Mouse (Mus musculus) lung, postnatal 0 days (tissue): ENCODE results near the gene Hnrnpa0. TPM values are rescaled to one million over a fixed set of nuclear protein-coding genes. Genes with fewer than 3 reads are reported as not detected.

ENCODE experiments used
- ATAC-seq: fragments of 200-750 bp; cut with Nextera tagmentation; 2 replicates; pipeline ENCODE4 v1.8.0; 2017; ENCODE audit warnings: moderate library complexity
- DNase-seq: peaks from one replicate; pipeline ENCODE4 v3.0.0-alpha.2; 2016; ENCODE audit warnings: low spot score
- H3K27ac ChIP-seq: fragments of 300-500 bp; sonication (generic); 2 replicates; pipeline ENCODE4 v1.5.1; 2014; ENCODE audit warnings: antibody characterized with exemption, mild to moderate bottlenecking, low read length, mixed read lengths
- H3K27me3 ChIP-seq: fragments of 300-500 bp; sonication (generic); replicated peaks from 2 replicates; pipeline ENCODE4 v1.6.1; 2014; ENCODE audit warnings: low read length, mixed read lengths; ENCODE audit not compliant: insufficient read depth
- H3K36me3 ChIP-seq: fragments of 300-500 bp; sonication (generic); 2 replicates; pipeline ENCODE4 v1.6.1; 2014; ENCODE audit warnings: low read length, mixed read lengths; ENCODE audit not compliant: insufficient read depth
- H3K4me1 ChIP-seq: fragments of 300-500 bp; sonication (generic); 2 replicates; pipeline ENCODE4 v1.6.1; 2014; ENCODE audit warnings: antibody characterized with exemption, low read depth, low read length, mixed read lengths; ENCODE audit not compliant: insufficient read depth
- H3K4me2 ChIP-seq: fragments of 300-500 bp; sonication (generic); replicated peaks from 2 replicates; pipeline ENCODE4 v1.6.1; 2014; ENCODE audit warnings: low read depth, mild to moderate bottlenecking, low read length, moderate library complexity, mixed read lengths
- H3K4me3 ChIP-seq: fragments of 300-500 bp; sonication (generic); 2 replicates; pipeline ENCODE4 v1.5.1; 2014; ENCODE audit warnings: low read depth, low read length
- H3K9ac ChIP-seq: fragments of 300-500 bp; sonication (generic); replicated peaks from 2 replicates; pipeline ENCODE4 v1.6.1; 2014; ENCODE audit warnings: low read depth, mild to moderate bottlenecking
- H3K9me3 ChIP-seq: fragments of 300-500 bp; sonication (generic); 2 replicates; pipeline ENCODE4 v1.6.1; 2016; ENCODE audit warnings: low read length, mixed read lengths
- CTCF ChIP-seq: IDR thresholded peaks from 2 replicates; pipeline ENCODE4 v1.5.1; 2016; ENCODE audit warnings: antibody characterized with exemption, mild to moderate bottlenecking
- EP300 ChIP-seq: IDR thresholded peaks from 2 replicates; pipeline ENCODE4 v1.6.1; 2016; ENCODE audit warnings: antibody characterized with exemption, mild to moderate bottlenecking, control low read depth
- WGBS: fragments of 180-500 bp; shearing (Covaris S2); extraction: QIAGEN DNeasy Blood & Tissue Kit; methylation state at CpG from one replicate; pipeline ENCODE4 v1.1.7; 2014; 5-methylcytosine and 5-hydroxymethylcytosine counted together
- polyA plus RNA-seq: library from polyadenylated mRNA; unstranded; fragments of >200 nt; fragmentation: Nextera tagmentation; extraction: Ambion mirVana; gene quantifications from 2 replicates; pipeline ENCODE4 v1.2.1, GENCODE M21; 2015

Gene Hnrnpa0
- polyA plus RNA-seq, 1 experiment from 2014 or later = 33.1 TPM

- H3K9me3 ChIP-seq = no peaks in the 10 kb centered on the region
- no peaks in the 10 kb centered on the region for H3K27me3 ChIP-seq
- H3K4me2 ChIP-seq = peak within 1 kb of the TSS; percentile 74
- peak; percentile 56 for ATAC-seq
- under 1% methylated on average over 35 of the region's 35 CpGs for WGBS
- peak; percentile 62 for DNase-seq
- H3K27ac ChIP-seq = no peak within 1 kb of the TSS
- peaks cover 12% of the 10 kb centered on the region; the same call in 1 of the 2 replicates for H3K4me1 ChIP-seq
- peak within 1 kb of the TSS; percentile 46 for H3K4me3 ChIP-seq
- TF ChIP-seq EP300 = no peak
- peak; percentile 63 for TF ChIP-seq CTCF
- peak within 1 kb of the TSS; percentile 39 for H3K9ac ChIP-seq
- H3K36me3 ChIP-seq = no peaks in the 10 kb centered on the region
These were observed 15.1 kb downstream of the Hnrnpa0 start, which contains the start of gene Klhl3 for GRCm38 (mm10) chr13:58113061-58113900. Klhl3 (minus strand) TSS chr13:58113592.

- DNase-seq = no peak
These were observed 15.7 kb downstream of the Hnrnpa0 start for GRCm38 (mm10) chr13:58112601-58113041.

GRCm38 (mm10) chr13:58112191-58112590 lies 16.2 kb downstream of the Hnrnpa0 start:
- Histone ChIP-seq H3K27ac (no peak overlapping the region), H3K4me3 (peak overlapping the region; percentile 46; the same call in 1 of the 2 replicates), H3K36me3 (no peaks in the 10 kb centered on the region), H3K27me3 (no peaks in the 10 kb centered on the region), H3K4me1 (peaks cover 12% of the 10 kb centered on the region; the same call in 1 of the 2 replicates), H3K4me2 (peak overlapping the region; percentile 74), H3K9me3 (no peaks in the 10 kb centered on the region), H3K9ac (peak overlapping the region; percentile 39; the same call in 1 of the 2 replicates)
- WGBS = 54% methylated on average over 10 of the region's 10 CpGs
- DNase-seq (no peak), ATAC-seq (no peak)
- TF ChIP-seq EP300 (no peak), CTCF (no peak)

More at GRCm38 (mm10) chr13:58112601-58113041, 15.7 kb downstream of the Hnrnpa0 start:
- Histone ChIP-seq H3K27me3 (no peaks in the 10 kb centered on the region), H3K9me3 (no peaks in the 10 kb centered on the region), H3K4me3 (peak overlapping the region; percentile 46), H3K36me3 (no peaks in the 10 kb centered on the region), H3K4me1 (peaks cover 12% of the 10 kb centered on the region; the same call in 1 of the 2 replicates), H3K4me2 (peak overlapping the region; percentile 74), H3K27ac (no peak overlapping the region), H3K9ac (peak overlapping the region; percentile 39)
- TF ChIP-seq CTCF (no peak), EP300 (no peak)
- no peak for ATAC-seq
- 9% methylated on average over 11 of the region's 11 CpGs for WGBS

- Histone ChIP-seq H3K4me3 (no peak overlapping the region), H3K9me3 (no peaks in the 10 kb centered on the region), H3K36me3 (no peaks in the 10 kb centered on the region), H3K27me3 (no peaks in the 10 kb centered on the region), H3K4me1 (peaks cover 12% of the 10 kb centered on the region; the same call in 1 of the 2 replicates), H3K9ac (no peak overlapping the region), H3K27ac (no peak overlapping the region), H3K4me2 (no peak overlapping the region)
- 91% methylated on average over 6 of the region's 6 CpGs for WGBS
- no peak for DNase-seq
- ATAC-seq = no peak
- TF ChIP-seq CTCF (no peak), EP300 (no peak)
These were observed 17.1 kb downstream of the Hnrnpa0 start for GRCm38 (mm10) chr13:58111306-58111705.

- Histone ChIP-seq H3K4me3 (no peak overlapping the region), H3K9me3 (no peaks in the 10 kb centered on the region), H3K4me1 (no peaks in the 10 kb centered on the region), H3K9ac (no peak overlapping the region), H3K4me2 (no peak overlapping the region), H3K36me3 (no peaks in the 10 kb centered on the region), H3K27ac (no peak overlapping the region), H3K27me3 (no peaks in the 10 kb centered on the region)
- DNase-seq (peak; percentile 47), ATAC-seq (peak; percentile 33; the same call in 1 of the 2 replicates)
- WGBS = 50% methylated on average over 8 of the region's 8 CpGs
- TF ChIP-seq EP300 (no peak), CTCF (no peak)
These were observed 37.7 kb downstream of the Hnrnpa0 start for GRCm38 (mm10) chr13:58090643-58091042.

GRCm38 (mm10) chr13:58084396-58084795 lies 44.0 kb downstream of the Hnrnpa0 start:
- no peak for DNase-seq
- no peak overlapping the region for H3K9ac ChIP-seq
- no peak overlapping the region for H3K27ac ChIP-seq
- no peak for ATAC-seq
- no peaks in the 10 kb centered on the region for H3K4me1 ChIP-seq
- WGBS = 89% methylated on average over 5 of the region's 5 CpGs
- no peaks in the 10 kb centered on the region for H3K9me3 ChIP-seq
- TF ChIP-seq EP300 = no peak
- no peak for TF ChIP-seq CTCF
- no peaks in the 10 kb centered on the region for H3K27me3 ChIP-seq
- H3K36me3 ChIP-seq = no peaks in the 10 kb centered on the region
- no peak overlapping the region for H3K4me2 ChIP-seq
- H3K4me3 ChIP-seq = no peak overlapping the region
